Mouse (Mus musculus) CH12.LX (cell line): ENCODE measurements around the gene Pdzd9. TPM values are rescaled to one million over a fixed set of nuclear protein-coding genes. Genes with fewer than 3 reads are reported as not detected.
A peak's percentile ranks its signal among the peaks of the same experiment; 100 is the strongest.

Experiments used
- DNase-seq: peaks from one replicate; pipeline ENCODE4 v3.0.0-alpha.2; 2013; ENCODE audit errors: extremely low read depth
- H3K27ac ChIP-seq: 2 replicates; pipeline ENCODE4 v1.5.1; 2012; ENCODE audit warnings: low read depth, mild to moderate bottlenecking, control low read depth, moderate library complexity; ENCODE audit not compliant: insufficient read depth
- H3K27me3 ChIP-seq: replicated peaks from 2 replicates; pipeline ENCODE3; 2012; ENCODE audit warnings: inconsistent platforms
- H3K36me3 ChIP-seq, 2 experiments: replicated peaks in 1 of 2; 2 replicates each; pipeline versions ENCODE3 to v1.6.1; 2012; ENCODE audit warnings: inconsistent platforms in 1 of 2, low read length in 1 of 2, mild to moderate bottlenecking in 1 of 2, mixed read lengths in 1 of 2, moderate library complexity in 1 of 2; ENCODE audit not compliant: control insufficient read depth in 1 of 2, insufficient read depth in 1 of 2
- H3K4me1 ChIP-seq, 2 experiments: 2 replicates each; pipeline ENCODE4 v1.6.1; 2012; ENCODE audit warnings: inconsistent platforms in 1 of 2, moderate library complexity in 1 of 2; ENCODE audit not compliant: insufficient read depth in 2 of 2, control insufficient read depth in 1 of 2
- H3K4me2 ChIP-seq: 2 replicates; pipeline ENCODE4 v1.6.1; 2012; ENCODE audit warnings: low read depth, mild to moderate bottlenecking, control low read depth; ENCODE audit not compliant: poor library complexity, insufficient read depth, severe bottlenecking
- H3K4me3 ChIP-seq, 3 experiments: fragments of 150-350 bp in 1 of 3; sonication (generic) in 1 of 3; replicated peaks in 1 of 3; 2 replicates each; pipeline versions ENCODE3 to v1.5.1; 2011 to 2012; ENCODE audit warnings: low read depth in 2 of 3, low read length in 2 of 3, mild to moderate bottlenecking in 2 of 3, moderate library complexity in 2 of 3, control low read depth in 1 of 3, improper control_type of control experiment in 1 of 3, inconsistent platforms in 1 of 3, mixed read lengths in 1 of 3; ENCODE audit not compliant: poor library complexity in 1 of 3
- H3K79me2 ChIP-seq: replicated peaks from 2 replicates; pipeline ENCODE4 v1.6.1; 2012; ENCODE audit warnings: mild to moderate bottlenecking, moderate library complexity; ENCODE audit not compliant: control insufficient read depth, poor library complexity, insufficient read depth, severe bottlenecking; ENCODE audit errors: extremely low read depth
- H3K9ac ChIP-seq: 2 replicates; pipeline ENCODE4 v1.6.1; 2012; ENCODE audit warnings: low read depth, mild to moderate bottlenecking, control low read depth, moderate library complexity; ENCODE audit not compliant: insufficient read depth
- H3K9me3 ChIP-seq: replicated peaks from 2 replicates; pipeline ENCODE3; 2012; ENCODE audit warnings: low read length, inconsistent platforms, mixed read lengths
- BHLHE40 ChIP-seq: IDR thresholded peaks from 2 replicates; pipeline ENCODE4 v1.6.1; 2011; ENCODE audit warnings: mild to moderate bottlenecking, low read depth, low read length, improper control_type of control experiment
- CHD1 ChIP-seq: IDR thresholded peaks from 2 replicates; pipeline ENCODE4 v1.6.1; 2012; ENCODE audit warnings: low read depth, low read length, improper control_type of control experiment, inconsistent platforms
- CHD2 ChIP-seq: IDR thresholded peaks from 2 replicates; pipeline ENCODE4 v1.6.1; 2011; ENCODE audit warnings: low read length, improper control_type of control experiment
- CTCF ChIP-seq, 2 experiments: IDR thresholded peaks in 1 of 2; conservative IDR thresholded peaks in 1 of 2; 2 replicates each; pipeline ENCODE4 v1.5.1; 2011 to 2012; ENCODE audit warnings: low read depth in 2 of 2, low read length in 2 of 2, improper control_type of control experiment in 1 of 2, inconsistent platforms in 1 of 2, mild to moderate bottlenecking in 1 of 2, moderate library complexity in 1 of 2
- ELF1 ChIP-seq: IDR thresholded peaks from 2 replicates; pipeline ENCODE4 v1.6.1; 2014; ENCODE audit warnings: low read depth, mild to moderate bottlenecking, inconsistent platforms, low read length, improper control_type of control experiment
- EP300 ChIP-seq: IDR thresholded peaks from 2 replicates; pipeline ENCODE4 v1.6.1; 2011; ENCODE audit warnings: low read length, improper control_type of control experiment
- ETS1 ChIP-seq: conservative IDR thresholded peaks from 2 replicates; pipeline ENCODE4 v1.6.1; 2012; ENCODE audit warnings: low read depth, mild to moderate bottlenecking, inconsistent platforms, low read length, improper control_type of control experiment, moderate library complexity
- HCFC1 ChIP-seq: IDR thresholded peaks from 2 replicates; pipeline ENCODE4 v1.6.1; 2012; ENCODE audit warnings: low read depth, mild to moderate bottlenecking, inconsistent platforms, low read length, improper control_type of control experiment
- IRF4 ChIP-seq: IDR thresholded peaks from 2 replicates; pipeline ENCODE4 v1.6.1; 2014; ENCODE audit warnings: low read depth, mild to moderate bottlenecking, inconsistent platforms, low read length, improper control_type of control experiment
- JUND ChIP-seq: conservative IDR thresholded peaks from 2 replicates; pipeline ENCODE4 v1.6.1; 2011; ENCODE audit warnings: low read depth, low read length, improper control_type of control experiment
- KAT2A ChIP-seq: IDR thresholded peaks from 2 replicates; pipeline ENCODE4 v1.6.1; 2012; ENCODE audit warnings: low read length, improper control_type of control experiment, inconsistent platforms; ENCODE audit not compliant: insufficient replicate concordance
- MAFK ChIP-seq: IDR thresholded peaks from 2 replicates; pipeline ENCODE4 v1.6.1; 2011; ENCODE audit warnings: low read length, improper control_type of control experiment; ENCODE audit not compliant: insufficient replicate concordance
- MAX ChIP-seq: IDR thresholded peaks from 2 replicates; pipeline ENCODE4 v1.6.1; 2011; ENCODE audit warnings: low read length, improper control_type of control experiment
- MEF2A ChIP-seq: IDR thresholded peaks from 2 replicates; pipeline ENCODE4 v1.6.1; 2014; ENCODE audit warnings: low read depth, mild to moderate bottlenecking, inconsistent platforms, low read length, improper control_type of control experiment, borderline replicate concordance
- MXI1 ChIP-seq: IDR thresholded peaks from 2 replicates; pipeline ENCODE4 v1.6.1; 2011; ENCODE audit warnings: mild to moderate bottlenecking, low read depth, low read length, improper control_type of control experiment
- MYC ChIP-seq: IDR thresholded peaks from 2 replicates; pipeline ENCODE4 v1.6.1; 2011; ENCODE audit warnings: low read depth, mild to moderate bottlenecking, improper control_type of control experiment, low read length
- PAX5 ChIP-seq: IDR thresholded peaks from 2 replicates; pipeline ENCODE4 v1.6.1; 2012; ENCODE audit warnings: low read length, inconsistent platforms, mixed read lengths
- POLR2A ChIP-seq: IDR thresholded peaks from 2 replicates; pipeline ENCODE4 v1.6.1; 2011; ENCODE audit warnings: low read depth, mild to moderate bottlenecking, improper control_type of control experiment, low read length
- POLR2AphosphoS2 ChIP-seq: IDR thresholded peaks from 2 replicates; pipeline ENCODE4 v1.6.1; 2011; ENCODE audit warnings: low read depth, low read length, improper control_type of control experiment
- RAD21 ChIP-seq: IDR thresholded peaks from 2 replicates; pipeline ENCODE4 v1.6.1; 2011; ENCODE audit warnings: low read depth, mild to moderate bottlenecking, low read length, improper control_type of control experiment, moderate library complexity
- RCOR1 ChIP-seq: conservative IDR thresholded peaks from 2 replicates; pipeline ENCODE4 v1.6.1; 2012; ENCODE audit warnings: low read depth, mild to moderate bottlenecking, inconsistent platforms, low read length, improper control_type of control experiment
- SIN3A ChIP-seq: IDR thresholded peaks from 2 replicates; pipeline ENCODE4 v1.6.1; 2012; ENCODE audit warnings: low read length, improper control_type of control experiment, inconsistent platforms
- SMC3 ChIP-seq: IDR thresholded peaks from 2 replicates; pipeline ENCODE4 v1.6.1; 2011; ENCODE audit warnings: low read depth, low read length, improper control_type of control experiment
- TBP ChIP-seq: conservative IDR thresholded peaks from 2 replicates; pipeline ENCODE4 v1.6.1; 2011; ENCODE audit warnings: low read depth, low read length, improper control_type of control experiment
- TCF12 ChIP-seq: IDR thresholded peaks from 2 replicates; pipeline ENCODE4 v1.6.1; 2014; ENCODE audit warnings: low read depth, mild to moderate bottlenecking, inconsistent platforms, low read length, improper control_type of control experiment
- UBTF ChIP-seq: IDR thresholded peaks from 2 replicates; pipeline ENCODE4 v1.6.1; 2012; ENCODE audit warnings: low read depth, mild to moderate bottlenecking, inconsistent platforms, low read length, improper control_type of control experiment, moderate library complexity
- USF1 ChIP-seq: IDR thresholded peaks from 2 replicates; pipeline ENCODE4 v1.6.1; 2014; ENCODE audit warnings: low read depth, mild to moderate bottlenecking, inconsistent platforms, low read length, improper control_type of control experiment
- USF2 ChIP-seq: conservative IDR thresholded peaks from 2 replicates; pipeline ENCODE4 v1.6.1; 2011; ENCODE audit warnings: low read depth, low read length, improper control_type of control experiment
- ZC3H11A ChIP-seq: IDR thresholded peaks from 2 replicates; pipeline ENCODE4 v1.6.1; 2012; ENCODE audit warnings: low read depth, mild to moderate bottlenecking, inconsistent platforms, low read length, improper control_type of control experiment
- ZKSCAN1 ChIP-seq: IDR thresholded peaks from 2 replicates; pipeline ENCODE4 v1.6.1; 2012; ENCODE audit warnings: low read depth, inconsistent platforms, low read length, improper control_type of control experiment, borderline replicate concordance
- ZMIZ1 ChIP-seq: IDR thresholded peaks from 2 replicates; pipeline ENCODE4 v1.6.1; 2012; ENCODE audit warnings: low read depth, mild to moderate bottlenecking, inconsistent platforms, low read length, improper control_type of control experiment
- ZNF384 ChIP-seq: IDR thresholded peaks from 2 replicates; pipeline ENCODE4 v1.6.1; 2012; ENCODE audit warnings: low read depth, low read length, improper control_type of control experiment, inconsistent platforms
- dilution Hi-C: fragments of 300-500 bp; cut with MboI; formaldehyde crosslinking; loops from 2 replicates; pipeline ENCODE4 v1.14.3; 2020; ENCODE audit warnings: low sequenced_read_pairs; ENCODE audit not compliant: extremely low pct_unique_long_range_greater_than_20kb, extremely low pct_ligation_motif_present
- in situ Hi-C: fragments of 300-500 bp; cut with MboI; formaldehyde crosslinking; loops from 3 replicates; pipeline ENCODE4 v1.14.3; 2019; ENCODE audit warnings: low sequenced_read_pairs, low pct_ligation_motif_present, low pct_unique_long_range_greater_than_20kb, mixed read lengths
- polyA plus RNA-seq: library from polyadenylated mRNA; unstranded; fragments of >175 nt; gene quantifications from 2 replicates; pipeline ENCODE4 v1.2.1, GENCODE M21; 2012; ENCODE audit warnings: low read depth; ENCODE audit not compliant: insufficient read length
- total RNA-seq, 2 experiments: library from RNA; depleted of rRNA; stranded (reverse); fragments of 300-350 nt in 1 of 2; fragments of >200 nt in 1 of 2; gene quantifications; 2 replicates each; pipeline ENCODE4 v1.2.3; 2012 to 2014

The Pdzd9 gene
- total and polyA plus RNA-seq, 3 experiments, result 0.39 to 0.51 TPM; not detected in 1

GRCm38 (mm10) chr7:120635821-120636220 lies 34.3 kb downstream of the Pdzd9 start:
- in situ Hi-C loops, result loop anchor here (10.0 to 25.0 kb wide), 2 partner anchors 189 to 524 kb away; partner anchors contain the start of gene Tmem159
- no peak for TF ChIP-seq MAFK
- TF ChIP-seq MEF2A, result no peak
- peak; percentile 26; the same call in 1 of the 2 replicates for TF ChIP-seq SIN3A
- TF ChIP-seq MYC, result no peak
- TF ChIP-seq ZMIZ1, result no peak
- no peak for TF ChIP-seq POLR2AphosphoS2
- peak; percentile 60 for TF ChIP-seq ELF1
- TF ChIP-seq TCF12, result no peak
- no peak for TF ChIP-seq USF2
- TF ChIP-seq KAT2A, result no peak
- TF ChIP-seq SMC3, result no peak
- no peak for TF ChIP-seq CTCF (conservative IDR thresholded peaks at IDR 0.05 in 1 of 2, IDR thresholded peaks at IDR 0.05 in 1 of 2; ENCODE audit: low read depth in 2 of 2, low read length in 2 of 2)
- TF ChIP-seq MAX, result no peak
- TF ChIP-seq MXI1, result 0 out of 2 replicates have a peak, but pooled peaks have one; percentile 15
- no peak for TF ChIP-seq ZC3H11A
- no peak for TF ChIP-seq RAD21
- no peak for TF ChIP-seq CHD1
- TF ChIP-seq RCOR1, result no peak
- no peak for TF ChIP-seq JUND
- TF ChIP-seq IRF4, result no peak
- no peak for TF ChIP-seq UBTF
- 0 out of 2 replicates have a peak, but pooled peaks have one; percentile 14 for TF ChIP-seq BHLHE40
- no peak for TF ChIP-seq USF1
- TF ChIP-seq HCFC1, result no peak
- no peak for TF ChIP-seq PAX5
- TF ChIP-seq CHD2, result no peak
- no peak for TF ChIP-seq ZNF384
- no peak for TF ChIP-seq EP300
- TF ChIP-seq TBP, result 0 out of 2 replicates have a peak, but pooled peaks have one; percentile 23
- TF ChIP-seq ZKSCAN1, result no peak
- TF ChIP-seq ETS1, result no peak
- no peak for TF ChIP-seq POLR2A
- H3K27me3 ChIP-seq, result no peaks in the 10 kb centered on the region
- H3K4me1 ChIP-seq, result peaks cover 5 to 30% of the 10 kb centered on the region in 2 experiments; a peak in 3 of 4 replicates
- DNase-seq, result peak; percentile 40
- H3K27ac ChIP-seq, result no peak overlapping the region
- peak overlapping the region; percentile 82 for H3K4me2 ChIP-seq
- dilution Hi-C loops, result no loop called here
- H3K79me2 ChIP-seq, result peaks cover 32% of the 10 kb centered on the region
- peaks cover 18 to 34% of the 10 kb centered on the region in 2 experiments for H3K36me3 ChIP-seq
- H3K9me3 ChIP-seq, result no peaks in the 10 kb centered on the region
- peak overlapping the region; percentile 84 to 93 (median 92) for H3K4me3 ChIP-seq
- peak overlapping the region; percentile 85 for H3K9ac ChIP-seq
